Mouse (Mus musculus) megakaryocyte, embryonic 14.5 days (primary cell): ENCODE measurements around the gene Tbc1d14. TPM values are rescaled to one million over a fixed set of nuclear protein-coding genes. Genes with fewer than 3 reads are reported as not detected.

ENCODE experiments used
- H3K27me3 ChIP-seq: replicated peaks from 2 replicates; pipeline ENCODE3; 2012; ENCODE audit warnings: inconsistent platforms
- H3K36me3 ChIP-seq: replicated peaks from 2 replicates; pipeline ENCODE3; 2012; ENCODE audit warnings: low read length, inconsistent platforms, mixed read lengths
- H3K4me1 ChIP-seq: 2 replicates; pipeline ENCODE4 v1.6.1; 2012; ENCODE audit warnings: inconsistent platforms
- H3K4me3 ChIP-seq: replicated peaks from 2 replicates; pipeline ENCODE3; 2012; ENCODE audit warnings: moderate library complexity, mild to moderate bottlenecking, inconsistent platforms
- H3K9me3 ChIP-seq: 2 replicates; pipeline ENCODE4 v1.6.1; 2012; ENCODE audit warnings: inconsistent platforms
- FLI1 ChIP-seq: IDR thresholded peaks from 2 replicates; pipeline ENCODE4 v1.6.1; 2012; ENCODE audit warnings: low read length, inconsistent platforms, mixed read lengths
- GATA1 ChIP-seq: IDR thresholded peaks from 3 replicates; pipeline ENCODE4 v1.6.1; 2012; ENCODE audit warnings: mixed read lengths, low read length, inconsistent platforms, borderline replicate concordance
- polyA plus RNA-seq: library from polyadenylated mRNA; stranded (reverse); fragments of >175 nt; gene quantifications from 2 replicates; pipeline ENCODE4 v1.2.3, GENCODE M21; 2012; ENCODE audit warnings: low replicate concordance; ENCODE audit not compliant: insufficient read depth

Gene Tbc1d14
- polyA plus RNA-seq, 1 experiment = 7.1 TPM

DNA sequence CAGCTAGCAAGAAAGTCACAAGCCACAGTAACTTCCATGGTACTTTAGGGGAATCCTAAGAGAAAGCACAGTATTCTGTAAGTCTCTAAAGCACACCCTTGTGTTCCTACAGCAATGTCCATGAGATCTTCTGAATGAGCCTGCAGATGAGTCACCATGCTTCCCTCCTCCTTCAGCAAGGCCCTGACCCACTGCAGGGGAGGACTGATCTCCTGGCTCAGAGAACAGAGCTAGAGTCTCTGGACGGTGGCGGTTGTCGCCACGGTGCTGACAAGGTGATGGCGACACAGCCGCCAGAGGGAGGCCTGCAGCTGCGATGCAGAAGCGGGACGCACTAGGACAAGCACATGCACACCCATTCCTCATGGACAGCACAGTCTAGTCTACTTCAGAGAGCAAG is 9.0 kb upstream of the Tbc1d14 start:
- Histone ChIP-seq H3K4me3 (no peak overlapping the region), H3K4me1 (peaks cover 70% of the 10 kb centered on the region), H3K36me3 (peaks cover 94% of the 10 kb centered on the region), H3K27me3 (no peaks in the 10 kb centered on the region), H3K9me3 (no peaks in the 10 kb centered on the region)
- TF ChIP-seq GATA1 (no peak), FLI1 (no peak)

DNA sequence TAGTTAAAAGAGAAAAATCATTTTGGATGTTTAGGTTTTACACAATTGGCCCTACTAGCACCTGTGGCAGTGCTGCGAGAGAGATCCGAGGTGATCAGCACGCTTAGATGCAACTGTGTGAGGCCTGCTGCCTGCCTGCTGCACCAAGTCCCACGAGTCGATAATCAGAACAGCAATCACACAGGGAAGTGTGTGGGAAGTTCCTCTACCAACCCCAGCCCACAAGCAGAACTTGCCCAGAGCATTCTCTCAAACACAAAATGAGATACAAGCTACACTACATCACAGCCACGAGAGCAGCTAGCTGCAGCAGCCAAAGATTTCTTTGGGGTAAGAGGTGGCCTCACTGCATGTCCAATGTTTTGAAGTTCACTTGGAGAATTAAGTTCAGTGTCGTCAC is 8.4 kb upstream of the Tbc1d14 start:
- H3K36me3 ChIP-seq = peaks cover 88% of the 10 kb centered on the region

DNA sequence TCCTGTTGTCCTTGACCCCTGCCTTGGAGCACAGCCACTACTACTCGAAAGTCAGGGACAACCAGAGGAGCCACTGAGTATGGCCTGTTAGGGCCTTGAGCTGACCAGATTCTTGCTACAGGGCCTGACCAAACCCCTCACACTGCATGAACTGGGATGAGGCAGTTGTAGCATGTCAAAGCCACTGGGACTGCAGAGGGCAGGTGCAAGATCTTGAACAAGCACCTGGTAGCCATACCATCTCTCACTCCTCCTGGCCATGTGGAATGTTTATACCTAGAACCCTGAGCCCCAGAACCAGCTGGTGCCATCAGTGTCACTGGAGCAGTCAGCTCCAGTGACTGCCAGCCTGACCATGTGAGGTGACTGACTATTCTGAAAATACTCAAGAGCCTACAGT is 5.8 kb upstream of the Tbc1d14 start:
- H3K4me1 ChIP-seq = peaks cover 81% of the 10 kb centered on the region
- no peak overlapping the region for H3K4me3 ChIP-seq
- H3K9me3 ChIP-seq = no peaks in the 10 kb centered on the region
- peaks cover 62% of the 10 kb centered on the region for H3K36me3 ChIP-seq
- H3K27me3 ChIP-seq = no peaks in the 10 kb centered on the region
- TF ChIP-seq FLI1 (no peak), GATA1 (no peak)

More for the DNA sequence above, 8.4 kb upstream of the Tbc1d14 start:
- TF ChIP-seq FLI1 (no peak), GATA1 (no peak)
- Histone ChIP-seq H3K9me3 (no peaks in the 10 kb centered on the region), H3K4me3 (no peak overlapping the region), H3K4me1 (peaks cover 70% of the 10 kb centered on the region), H3K27me3 (no peaks in the 10 kb centered on the region)

- Histone ChIP-seq H3K9me3 (no peaks in the 10 kb centered on the region), H3K4me1 (peaks cover 85% of the 10 kb centered on the region), H3K27me3 (no peaks in the 10 kb centered on the region), H3K36me3 (peaks cover 50% of the 10 kb centered on the region), H3K4me3 (peak overlapping the region; percentile 47)
- TF ChIP-seq FLI1 = no peak
- no peak for TF ChIP-seq GATA1
Measured at GRCm38 (mm10) chr5:36597653-36598052, 4.6 kb upstream of the Tbc1d14 start.

GRCm38 (mm10) chr5:36596225-36596624 is 3.1 kb upstream of the Tbc1d14 start:
- H3K9me3 ChIP-seq = no peaks in the 10 kb centered on the region
- no peaks in the 10 kb centered on the region for H3K27me3 ChIP-seq
- peaks cover 36% of the 10 kb centered on the region for H3K36me3 ChIP-seq

GRCm38 (mm10) chr5:36595115-36595514 is 2.0 kb upstream of the Tbc1d14 start:
- Histone ChIP-seq H3K4me1 (peaks cover 94% of the 10 kb centered on the region), H3K27me3 (no peaks in the 10 kb centered on the region), H3K9me3 (no peaks in the 10 kb centered on the region), H3K36me3 (peaks cover 24% of the 10 kb centered on the region), H3K4me3 (no peak overlapping the region)
- TF ChIP-seq GATA1 = no peak
- TF ChIP-seq FLI1 = no peak

More at GRCm38 (mm10) chr5:36596225-36596624, 3.1 kb upstream of the Tbc1d14 start:
- H3K4me1 ChIP-seq = peaks cover 86% of the 10 kb centered on the region
- no peak overlapping the region for H3K4me3 ChIP-seq
- no peak for TF ChIP-seq FLI1
- no peak for TF ChIP-seq GATA1

DNA sequence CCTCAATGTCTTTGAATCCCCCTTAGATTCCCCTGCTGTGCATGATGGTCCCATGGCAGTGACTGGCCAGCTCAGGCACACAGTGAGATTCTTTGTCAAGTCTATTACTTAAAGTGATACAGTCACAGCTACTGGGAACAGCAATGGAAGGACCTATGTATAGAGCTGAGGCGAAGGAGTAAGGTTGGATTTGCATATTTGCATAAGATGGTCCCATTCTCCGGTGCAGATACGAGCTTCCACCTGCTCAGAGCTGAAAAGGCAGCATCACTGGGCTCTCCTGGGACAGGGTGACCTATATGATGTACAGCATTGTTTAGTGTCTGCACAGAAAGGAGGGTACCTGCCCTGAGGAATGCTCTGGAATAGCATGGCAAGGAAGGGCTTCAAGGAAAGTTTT is 1.3 kb upstream of the Tbc1d14 start:
- H3K36me3 ChIP-seq = peaks cover 17% of the 10 kb centered on the region
- H3K4me3 ChIP-seq = no peak overlapping the region
- no peaks in the 10 kb centered on the region for H3K27me3 ChIP-seq
- H3K9me3 ChIP-seq = no peaks in the 10 kb centered on the region
- peaks cover 98% of the 10 kb centered on the region for H3K4me1 ChIP-seq
- no peak for TF ChIP-seq GATA1

GRCm38 (mm10) chr5:36590499-36590920 is 2.6 kb downstream of the Tbc1d14 start:
- Histone ChIP-seq H3K9me3 (no peaks in the 10 kb centered on the region), H3K4me1 (peaks cover 75% of the 10 kb centered on the region), H3K4me3 (peak overlapping the region; percentile 84), H3K36me3 (no peaks in the 10 kb centered on the region), H3K27me3 (peaks cover 5% of the 10 kb centered on the region)
- TF ChIP-seq FLI1 (peak; percentile 47; the same call in 1 of the 2 replicates), GATA1 (peak; percentile 56; the same call in 1 of the 3 replicates)

- Histone ChIP-seq H3K27me3 (peaks cover 5% of the 10 kb centered on the region), H3K9me3 (no peaks in the 10 kb centered on the region), H3K4me3 (no peak overlapping the region), H3K36me3 (peaks cover 6% of the 10 kb centered on the region), H3K4me1 (peaks cover 62% of the 10 kb centered on the region)
- TF ChIP-seq GATA1 = no peak
- no peak for TF ChIP-seq FLI1
Measured at GRCm38 (mm10) chr5:36584299-36584698, 8.8 kb downstream of the Tbc1d14 start.

DNA sequence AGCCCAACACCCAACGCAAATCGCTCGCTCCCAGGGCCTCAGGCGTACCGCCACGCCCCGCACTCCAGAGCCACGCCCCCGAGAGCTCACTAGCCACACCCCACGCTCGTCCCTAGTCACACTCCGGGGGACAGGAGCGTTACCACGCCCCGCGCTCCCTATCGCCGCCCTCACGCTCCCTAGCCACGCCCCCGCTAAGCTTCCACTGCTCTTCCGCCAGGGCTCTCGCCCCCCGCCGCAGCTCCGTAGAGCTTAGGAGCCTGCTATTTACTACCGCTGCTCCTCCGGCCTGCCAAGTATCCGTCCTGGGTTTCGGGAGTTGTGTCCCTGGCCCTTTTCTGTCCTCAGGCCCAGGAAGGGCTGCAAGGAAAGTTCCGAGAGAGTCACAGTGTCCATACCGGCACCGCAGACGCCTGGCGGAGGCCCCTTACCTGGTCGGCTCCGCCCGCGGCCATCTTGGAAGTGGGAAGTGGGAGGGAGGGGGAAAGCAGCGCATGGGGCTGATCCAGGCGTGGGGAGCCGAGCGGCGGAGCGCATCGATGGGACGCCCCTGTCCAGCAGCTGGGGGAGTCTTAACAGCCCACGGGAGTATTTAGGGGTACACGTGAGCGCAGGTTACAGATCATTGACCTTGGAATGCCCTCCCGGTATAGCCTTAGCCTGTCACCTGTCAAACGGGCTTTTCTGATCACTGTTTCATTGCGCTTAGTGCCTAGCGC is 11.0 kb downstream of the Tbc1d14 start:
- H3K9me3 ChIP-seq = no peaks in the 10 kb centered on the region
- H3K4me3 ChIP-seq = peak overlapping the region; percentile 99
- peaks cover 5% of the 10 kb centered on the region for H3K27me3 ChIP-seq
- TF ChIP-seq GATA1 = no peak
- TF ChIP-seq FLI1 = no peak
- H3K4me1 ChIP-seq = peaks cover 75% of the 10 kb centered on the region
- H3K36me3 ChIP-seq = peaks cover 26% of the 10 kb centered on the region
